Mouse (Mus musculus) liver, embryonic 11.5 days (tissue): Measurements from ENCODE around the gene Cnih1. TPM values are rescaled to one million over a fixed set of nuclear protein-coding genes. Genes with fewer than 3 reads are reported as not detected.
A peak's percentile ranks its signal among the peaks of the same experiment; 100 is the strongest.
"Not testable (repeated sequence)": the region's sequence is repeated elsewhere in the genome, so short reads cannot be mapped to it uniquely, and the experiment has no call there.

Experiments used
- ATAC-seq: fragments of 200-750 bp; cut with Nextera tagmentation; replicated peaks from 2 replicates; pipeline ENCODE4 v1.8.0; 2017; ENCODE audit warnings: moderate number of reproducible peaks, mild to moderate bottlenecking, moderate TSS enrichment, moderate library complexity; ENCODE audit not compliant: low FRiP score
- DNase-seq: peaks from one replicate; pipeline ENCODE4 v3.0.0-alpha.2; 2017; ENCODE audit warnings: low spot score
- H3K27ac ChIP-seq: fragments of 300-500 bp; sonication (generic); 2 replicates; pipeline ENCODE4 v1.5.1; 2014; ENCODE audit warnings: mild to moderate bottlenecking, low read depth, low read length, control low read depth
- H3K27me3 ChIP-seq: fragments of 300-500 bp; sonication (generic); replicated peaks from 2 replicates; pipeline ENCODE4 v1.6.1; 2014; ENCODE audit warnings: low read length, mixed read lengths; ENCODE audit not compliant: control insufficient read depth, insufficient read depth
- H3K36me3 ChIP-seq: fragments of 300-500 bp; sonication (generic); 2 replicates; pipeline ENCODE4 v1.6.1; 2014; ENCODE audit warnings: mild to moderate bottlenecking, low read length, moderate library complexity, mixed read lengths; ENCODE audit not compliant: control insufficient read depth, insufficient read depth
- H3K4me1 ChIP-seq: fragments of 300-500 bp; sonication (generic); replicated peaks from 2 replicates; pipeline ENCODE4 v1.6.1; 2014; ENCODE audit warnings: low read length, mixed read lengths; ENCODE audit not compliant: control insufficient read depth, insufficient read depth
- H3K4me2 ChIP-seq: fragments of 300-500 bp; sonication (generic); 2 replicates; pipeline ENCODE4 v1.6.1; 2014; ENCODE audit warnings: mild to moderate bottlenecking, control low read depth, moderate library complexity
- H3K4me3 ChIP-seq: fragments of 300-500 bp; sonication (generic); 2 replicates; pipeline ENCODE4 v1.5.1; 2014; ENCODE audit warnings: low read depth, low read length, control low read depth
- H3K9ac ChIP-seq: fragments of 300-500 bp; sonication (generic); 2 replicates; pipeline ENCODE4 v1.6.1; 2014; ENCODE audit warnings: low read depth, low read length, control low read depth
- H3K9me3 ChIP-seq: fragments of 300-500 bp; sonication (generic); 2 replicates; pipeline ENCODE4 v1.6.1; 2016; ENCODE audit warnings: low read length, inconsistent platforms, mixed read lengths; ENCODE audit not compliant: control insufficient read depth
- WGBS: fragments of 180-500 bp; shearing (Covaris S2); extraction: QIAGEN DNeasy Blood & Tissue Kit; methylation state at CpG from one replicate; pipeline ENCODE4 v1.1.7; 2014; 5-methylcytosine and 5-hydroxymethylcytosine counted together
- polyA plus RNA-seq: library from polyadenylated mRNA; unstranded; fragments of >200 nt; fragmentation: Nextera tagmentation; extraction: Ambion mirVana; gene quantifications from 2 replicates; pipeline ENCODE4 v1.2.1, GENCODE M21; 2014

The Cnih1 gene
- polyA plus RNA-seq, 1 experiment from 2014 or later = 165 TPM

- Histone ChIP-seq H3K9me3 (no peaks in the 10 kb centered on the region), H3K4me3 (peak overlapping the region; percentile 89), H3K4me1 (peaks cover 9% of the 10 kb centered on the region; the same call in 1 of the 2 replicates), H3K36me3 (peaks cover 3% of the 10 kb centered on the region; the same call in 1 of the 2 replicates), H3K4me2 (peak overlapping the region; percentile 91), H3K27me3 (no peaks in the 10 kb centered on the region), H3K27ac (peak overlapping the region; percentile 91), H3K9ac (peak overlapping the region; percentile 89)
- WGBS = under 1% methylated on average over 11 of the region's 11 CpGs
- no peak for DNase-seq
- ATAC-seq = peak; percentile 8; the same call in 1 of the 2 replicates
These were observed 33.2 kb upstream of the Cnih1 start for GRCm38 (mm10) chr14:46821271-46821872.

- H3K4me3 ChIP-seq, DNase-seq, H3K27ac ChIP-seq, H3K4me2 ChIP-seq, H3K9me3 ChIP-seq, H3K9ac ChIP-seq, H3K36me3 ChIP-seq, H3K27me3 ChIP-seq, ATAC-seq: not testable (repeated sequence)
- peaks cover 17% of the 10 kb centered on the region; the same call in 1 of the 2 replicates for H3K4me1 ChIP-seq
- 87% methylated on average over 5 of the region's 6 CpGs for WGBS
These were observed 31.8 kb upstream of the Cnih1 start for GRCm38 (mm10) chr14:46819961-46820360.

- H3K27me3 ChIP-seq = no peaks in the 10 kb centered on the region
- H3K4me2 ChIP-seq = no peak overlapping the region
- ATAC-seq (no peak), DNase-seq (no peak)
- no peak overlapping the region for H3K9ac ChIP-seq
- peaks cover 17% of the 10 kb centered on the region; the same call in 1 of the 2 replicates for H3K4me1 ChIP-seq
- H3K4me3 ChIP-seq = no peak overlapping the region
- H3K9me3 ChIP-seq = no peaks in the 10 kb centered on the region
- H3K36me3 ChIP-seq = peaks cover 7% of the 10 kb centered on the region
- 91% methylated on average over 7 of the region's 7 CpGs for WGBS
- H3K27ac ChIP-seq = no peak overlapping the region
These were observed 30.5 kb upstream of the Cnih1 start for GRCm38 (mm10) chr14:46818743-46819142.

- no peak overlapping the region for H3K27ac ChIP-seq
- H3K9ac ChIP-seq = no peak overlapping the region
- H3K9me3 ChIP-seq = no peaks in the 10 kb centered on the region
- H3K36me3 ChIP-seq = peaks cover 15% of the 10 kb centered on the region
- H3K27me3 ChIP-seq = no peaks in the 10 kb centered on the region
- WGBS = 88% methylated on average over 8 of the region's 8 CpGs
- DNase-seq (no peak), ATAC-seq (no peak)
- H3K4me1 ChIP-seq = peaks cover 17% of the 10 kb centered on the region; the same call in 1 of the 2 replicates
- H3K4me2 ChIP-seq = no peak overlapping the region
- H3K4me3 ChIP-seq = no peak overlapping the region
These were observed 28.9 kb upstream of the Cnih1 start for GRCm38 (mm10) chr14:46816916-46817622.

GRCm38 (mm10) chr14:46815640-46816039 is 27.4 kb upstream of the Cnih1 start:
- no peak overlapping the region for H3K9ac ChIP-seq
- H3K4me3 ChIP-seq = no peak overlapping the region
- no peaks in the 10 kb centered on the region for H3K27me3 ChIP-seq
- no peaks in the 10 kb centered on the region for H3K9me3 ChIP-seq
- H3K27ac ChIP-seq = peak overlapping the region; percentile 3; the same call in 1 of the 2 replicates
- peaks cover 16% of the 10 kb centered on the region; the same call in 1 of the 2 replicates for H3K4me1 ChIP-seq
- DNase-seq = no peak
- H3K36me3 ChIP-seq = peaks cover 26% of the 10 kb centered on the region
- WGBS = 49% methylated on average over 6 of the region's 6 CpGs
- H3K4me2 ChIP-seq = peak overlapping the region; percentile 31
- peak; percentile 82 for ATAC-seq

- no peak for ATAC-seq
- Histone ChIP-seq H3K9ac (no peak overlapping the region), H3K9me3 (no peaks in the 10 kb centered on the region), H3K27ac (no peak overlapping the region), H3K4me2 (no peak overlapping the region), H3K27me3 (no peaks in the 10 kb centered on the region), H3K36me3 (peaks cover 20% of the 10 kb centered on the region; the same call in 1 of the 2 replicates), H3K4me3 (no peak overlapping the region), H3K4me1 (no peaks in the 10 kb centered on the region)
- DNase-seq = no peak
- WGBS = 68% methylated on average over 3 of the region's 3 CpGs
These were observed 19.7 kb upstream of the Cnih1 start for GRCm38 (mm10) chr14:46807927-46808326.

- Histone ChIP-seq H3K4me1 (no peaks in the 10 kb centered on the region), H3K9me3 (no peaks in the 10 kb centered on the region), H3K27me3 (no peaks in the 10 kb centered on the region), H3K9ac (no peak overlapping the region), H3K4me3 (no peak overlapping the region), H3K36me3 (peaks cover 13% of the 10 kb centered on the region; the same call in 1 of the 2 replicates), H3K4me2 (no peak overlapping the region), H3K27ac (no peak overlapping the region)
- DNase-seq (no peak), ATAC-seq (no peak)
- WGBS = 78% methylated on average over 5 of the region's 5 CpGs
These were observed 18.0 kb upstream of the Cnih1 start for GRCm38 (mm10) chr14:46806186-46806585.

GRCm38 (mm10) chr14:46803791-46804190 is 15.6 kb upstream of the Cnih1 start:
- Histone ChIP-seq H3K27ac (no peak overlapping the region), H3K9ac (no peak overlapping the region), H3K4me1 (no peaks in the 10 kb centered on the region), H3K4me3 (no peak overlapping the region), H3K4me2 (no peak overlapping the region), H3K27me3 (no peaks in the 10 kb centered on the region), H3K36me3 (no peaks in the 10 kb centered on the region), H3K9me3 (no peaks in the 10 kb centered on the region)
- DNase-seq = no peak
- 68% methylated on average over 1 of the region's 1 CpGs for WGBS
- ATAC-seq = no peak
